Mouse (Mus musculus) spleen, adult 18-20 months (tissue): ENCODE data around the gene Plscr3.

Source experiments
- DNase-seq, 2 experiments: peaks; one replicate each; pipeline ENCODE4 v3.0.0; 2022; ENCODE audit warnings: mixed read lengths in 2 of 2

Plscr3 gene

DNA sequence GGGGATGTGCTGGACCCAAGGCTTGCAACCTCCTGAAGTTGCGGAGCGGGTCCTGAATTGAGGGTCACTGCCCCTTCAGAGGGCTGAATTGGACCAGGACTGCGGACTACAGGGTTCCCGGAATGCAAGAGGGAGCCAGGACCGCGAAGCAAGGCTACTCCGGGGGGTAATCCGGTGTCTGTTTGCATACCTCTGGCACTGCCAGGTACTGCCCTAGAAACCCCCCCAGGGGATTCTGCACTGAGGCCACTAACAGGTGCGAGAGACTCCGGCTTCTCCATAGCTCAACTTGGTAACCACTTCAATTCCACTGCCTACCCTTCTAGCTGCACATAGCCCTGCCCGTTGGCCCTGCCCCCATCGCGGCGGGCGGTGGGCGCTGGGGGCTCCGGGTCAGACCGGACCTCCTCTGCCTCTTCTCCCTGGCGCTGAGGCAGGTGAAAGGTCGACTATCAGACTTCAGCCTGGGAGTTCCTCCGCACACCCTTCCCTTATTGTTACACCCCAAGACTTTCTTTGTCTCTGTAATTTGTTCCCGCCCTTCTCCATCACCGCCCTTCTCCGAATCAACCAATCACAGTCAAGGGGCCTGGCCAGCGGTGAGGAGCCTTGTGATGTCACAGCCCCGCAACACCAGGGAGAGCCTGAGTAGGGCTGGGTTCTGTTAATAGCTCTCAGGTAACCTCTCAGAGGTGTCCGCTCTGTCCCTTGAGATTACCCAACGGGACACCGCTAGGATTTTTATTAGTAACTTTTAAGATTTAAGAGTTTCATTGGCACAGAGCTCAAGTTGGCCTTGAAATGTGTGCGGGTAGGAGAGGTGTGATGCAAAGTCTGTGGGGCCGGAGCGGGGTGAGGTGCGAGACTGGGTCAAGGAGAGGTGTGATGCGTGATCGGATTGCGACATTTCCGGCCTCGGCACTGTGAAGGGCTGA lies 54.6 kb downstream of the Plscr3 start, which contains the start of the genes 2810408A11Rik and Neurl4:
2810408A11Rik (minus strand) TSS at position 517 of the 935 bp plus-strand sequence.
Neurl4 (plus strand) TSS at position 602 of the 935 bp plus-strand sequence.
- DNase-seq = peak; percentile 76 to 81

GRCm38 (mm10) chr11:69901406-69901846 lies 55.2 kb downstream of the Plscr3 start:
- peak; percentile 81 to 89 for DNase-seq
